Mouse (Mus musculus): ENCODE data around the gene Bcl2l11. TPM values are rescaled to one million over a fixed set of nuclear protein-coding genes. Genes with fewer than 3 reads are reported as not detected.

Bcl2l11 gene
- total RNA-seq, 1 experiment from 2014 or later: 34.8 TPM

DNA sequence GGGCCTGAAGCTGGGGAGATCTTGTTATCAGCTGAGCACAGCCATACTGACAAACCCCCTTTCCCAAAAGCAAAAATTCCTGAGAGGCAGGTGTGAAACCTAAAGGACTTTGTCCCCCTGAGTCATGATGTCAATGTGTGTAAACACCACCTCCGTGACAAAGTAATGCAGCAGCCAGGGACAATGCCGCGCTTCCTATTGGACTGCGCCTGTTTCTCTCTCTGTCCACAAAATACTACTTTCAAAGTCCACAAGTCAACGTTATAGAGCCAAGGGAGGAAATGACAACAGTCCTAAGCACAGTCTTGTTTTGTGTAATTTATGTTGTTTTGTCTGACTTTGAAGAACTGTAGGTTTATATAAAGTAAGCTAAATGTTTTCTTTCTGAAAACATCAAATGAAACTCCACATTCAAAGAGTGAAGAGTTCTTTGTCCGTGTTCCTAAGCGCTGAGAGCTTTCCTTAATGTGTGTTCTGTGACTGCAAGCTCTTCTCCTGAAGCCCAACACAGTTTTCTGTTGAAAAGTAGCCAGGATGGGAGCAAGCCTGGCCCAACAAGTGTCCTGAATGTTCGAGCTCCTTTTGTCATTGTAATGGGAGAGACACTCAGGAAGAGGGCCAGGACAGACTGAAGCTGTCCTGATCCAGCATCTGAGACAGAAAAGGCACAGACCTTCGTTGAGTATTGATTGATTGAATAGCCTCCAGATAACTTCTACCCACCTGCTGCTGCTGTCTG lies 48.9 kb downstream of the Bcl2l11 start:
- DNase-seq: no peak

DNA sequence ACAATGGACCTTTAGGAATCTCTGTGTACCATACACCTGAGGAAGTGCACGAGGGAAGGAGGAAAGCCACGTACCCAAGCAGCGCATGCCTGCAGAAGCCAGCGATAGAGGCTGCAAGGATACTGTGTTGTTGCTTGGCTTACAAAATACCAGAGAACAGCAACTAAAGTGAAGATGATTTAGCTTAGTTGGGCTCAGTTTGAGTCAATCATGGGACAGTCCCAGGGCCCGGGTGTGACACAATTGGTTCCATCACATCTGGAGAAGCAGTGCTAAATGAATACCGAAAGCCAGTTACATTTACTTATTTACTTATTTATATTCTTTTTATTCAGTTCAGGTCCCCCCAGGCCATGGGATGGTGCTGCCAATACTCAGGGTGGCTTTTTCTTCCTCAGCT lies 49.8 kb downstream of the Bcl2l11 start:
- no peak for DNase-seq

DNA sequence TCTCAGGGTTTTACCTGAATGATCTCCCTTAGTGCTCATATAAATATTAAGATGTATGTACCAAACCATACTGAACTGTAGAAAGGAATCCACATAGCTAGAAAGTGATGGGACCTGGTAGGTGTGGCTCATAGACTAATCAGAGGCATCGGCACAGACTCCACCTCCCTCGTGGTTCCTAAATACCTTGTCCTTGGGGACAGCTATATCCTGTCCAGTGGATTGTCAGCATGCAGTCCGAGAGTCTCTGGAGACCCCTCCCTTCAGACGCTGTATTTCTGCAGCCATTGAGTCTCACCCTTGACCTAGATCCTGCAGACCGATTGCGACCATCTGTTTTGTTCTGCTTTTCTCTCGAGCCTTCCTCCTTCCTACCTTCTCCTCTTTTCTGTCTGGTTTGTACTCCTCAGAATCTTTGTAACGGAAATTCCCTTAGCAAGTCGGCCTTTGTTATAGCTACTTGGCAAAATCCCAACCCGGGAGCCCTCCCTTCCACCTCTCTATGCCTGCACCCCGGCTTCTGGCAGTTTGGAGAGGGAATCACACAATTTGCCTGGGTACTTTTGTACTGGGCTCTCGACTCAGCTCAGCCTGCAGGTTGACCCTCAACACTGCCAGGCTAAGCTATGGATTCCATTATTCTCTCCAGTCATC lies 50.7 kb downstream of the Bcl2l11 start:
- peak; percentile 43 for DNase-seq

- DNase-seq: peak; percentile 79
These were observed 51.4 kb downstream of the Bcl2l11 start for GRCm38 (mm10) chr2:128177241-128177661.

- DNase-seq: peak; percentile 71
These were observed 53.4 kb downstream of the Bcl2l11 start for GRCm38 (mm10) chr2:128179126-128179807.

DNA sequence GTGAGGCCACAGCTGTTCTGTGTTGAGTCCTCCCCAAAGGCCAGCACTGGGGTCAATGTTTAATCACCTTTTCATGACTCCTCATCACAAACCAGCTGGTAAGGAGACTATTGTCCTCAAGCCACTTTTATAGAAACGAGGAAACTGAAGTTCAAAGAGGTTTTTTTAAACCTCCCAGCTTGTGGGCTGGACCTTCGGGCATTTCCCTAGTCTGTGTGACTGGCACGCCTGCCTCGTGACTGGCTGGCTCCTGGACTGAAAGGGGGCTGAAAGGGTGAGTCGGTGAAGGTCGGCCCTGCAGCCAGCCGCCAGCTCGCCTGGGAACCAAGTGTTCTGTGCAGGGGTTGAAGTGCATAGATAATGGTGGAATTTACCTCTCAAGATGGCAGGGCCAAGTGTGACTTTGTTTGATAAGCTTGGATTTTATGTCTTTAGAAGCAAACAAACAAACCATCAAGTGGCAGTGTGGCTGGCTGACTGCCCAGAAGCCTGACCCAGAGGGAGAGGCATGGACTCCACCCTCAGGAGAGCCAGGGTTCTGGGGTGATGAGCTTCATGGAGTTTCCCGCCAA lies 54.1 kb downstream of the Bcl2l11 start:
- DNase-seq: peak; percentile 88

GRCm38 (mm10) chr2:128182181-128182580 lies 56.3 kb downstream of the Bcl2l11 start:
- DNase-seq: peak; percentile 61

- DNase-seq: peak; percentile 50
These were observed 56.9 kb downstream of the Bcl2l11 start for GRCm38 (mm10) chr2:128182751-128183150.

DNA sequence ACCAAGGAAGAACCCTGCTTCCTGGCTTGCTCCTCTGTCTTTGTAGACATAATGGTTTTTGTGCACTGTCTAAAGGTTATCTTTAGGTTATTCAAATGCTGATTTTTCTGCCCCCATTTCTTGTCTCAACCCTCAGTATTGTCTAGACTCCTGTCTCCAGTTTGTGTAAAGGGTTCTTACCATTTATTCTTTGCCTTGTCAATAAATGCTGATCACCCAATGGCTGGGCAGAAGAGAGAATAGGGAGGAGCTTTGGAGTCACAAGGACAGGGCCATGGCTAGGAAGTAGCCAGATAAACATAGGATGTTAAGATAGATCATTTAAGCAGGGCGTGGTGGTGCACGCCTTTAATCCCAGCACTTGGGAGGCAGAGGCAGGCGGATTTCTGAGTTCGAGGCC lies 57.9 kb downstream of the Bcl2l11 start:
- no peak for DNase-seq

- no peak for DNase-seq
These were observed 60.1 kb downstream of the Bcl2l11 start for GRCm38 (mm10) chr2:128185942-128186341.

GRCm38 (mm10) chr2:128187277-128187676 lies 61.4 kb downstream of the Bcl2l11 start:
- DNase-seq: no peak

- DNase-seq: no peak
These were observed 62.6 kb downstream of the Bcl2l11 start for GRCm38 (mm10) chr2:128188461-128188860.

DNA sequence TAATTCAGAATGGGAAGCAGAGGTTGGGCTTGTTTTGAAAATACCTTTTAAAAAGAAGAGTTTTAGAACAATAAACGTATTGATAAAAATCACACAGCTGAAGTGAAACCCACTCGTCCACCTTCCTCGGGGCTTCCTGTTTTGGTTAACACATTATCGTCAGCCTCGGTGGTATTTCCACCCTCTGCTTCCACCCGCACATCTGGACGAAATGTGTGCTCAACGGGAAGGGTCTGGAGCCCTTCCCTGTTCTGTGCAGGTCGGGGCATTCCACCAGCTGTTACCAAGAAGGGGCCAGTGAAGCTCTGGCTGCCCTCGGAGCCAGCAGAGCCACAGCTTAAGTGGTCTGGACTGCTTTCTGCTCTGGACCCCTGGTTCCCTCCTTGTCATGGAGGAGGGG lies 63.9 kb downstream of the Bcl2l11 start:
- no peak for DNase-seq

DNA sequence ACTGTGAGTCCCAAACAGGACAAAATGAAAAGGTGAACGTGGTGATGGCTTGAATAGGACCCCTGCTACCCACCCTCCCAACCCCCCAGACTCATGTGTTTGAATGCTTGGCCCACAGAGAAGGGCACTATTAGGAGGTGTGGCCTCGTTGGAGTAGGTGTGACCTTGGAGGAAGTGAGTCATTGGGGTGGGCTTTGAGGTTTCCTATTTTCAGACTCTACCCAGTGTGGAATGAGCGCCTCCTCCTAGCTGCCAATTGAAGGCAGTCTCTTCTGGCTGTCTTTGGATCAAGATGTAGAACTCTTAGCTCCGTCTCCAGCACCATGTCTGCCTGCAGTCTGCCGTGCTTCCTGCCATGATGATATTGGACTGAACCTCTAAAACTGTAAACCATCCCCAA lies 64.4 kb downstream of the Bcl2l11 start:
- no peak for DNase-seq

- no peak for DNase-seq
These were observed 67.6 kb downstream of the Bcl2l11 start for GRCm38 (mm10) chr2:128193411-128193810.

- DNase-seq: no peak
These were observed 71.5 kb downstream of the Bcl2l11 start for GRCm38 (mm10) chr2:128197379-128197778.

GRCm38 (mm10) chr2:128203147-128203546 lies 77.3 kb downstream of the Bcl2l11 start:
- DNase-seq: no peak

GRCm38 (mm10) chr2:128203749-128204405 lies 78.0 kb downstream of the Bcl2l11 start:
- peak; percentile 35 for DNase-seq

- no peak for DNase-seq
These were observed 82.7 kb downstream of the Bcl2l11 start for GRCm38 (mm10) chr2:128208541-128208940.

GRCm38 (mm10) chr2:128209841-128210329 lies 84.0 kb downstream of the Bcl2l11 start:
- no peak for DNase-seq

DNA sequence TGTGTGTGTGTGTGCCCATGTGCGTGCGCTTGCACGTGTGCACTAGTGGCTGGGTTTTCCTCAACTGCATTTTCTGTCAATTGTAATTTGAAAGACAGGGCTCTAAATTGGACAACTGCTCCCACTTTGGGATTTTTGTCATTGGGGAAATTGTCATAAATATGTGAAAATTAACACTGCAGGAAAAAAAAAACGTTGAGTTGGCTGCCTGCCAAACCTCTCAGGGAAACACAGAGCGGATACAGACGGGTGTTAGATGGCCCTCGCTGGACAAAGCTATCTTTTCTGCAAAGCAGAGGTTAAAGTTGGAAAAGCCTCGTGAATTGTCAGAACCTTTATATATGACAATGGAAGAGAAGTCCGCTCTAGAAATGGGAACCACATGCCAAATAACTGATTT lies 84.5 kb downstream of the Bcl2l11 start:
- DNase-seq: no peak

Data from adrenal gland, postnatal 14 days (tissue).